Mouse (Mus musculus) brain, embryonic 14.5 days (tissue): ENCODE results near the gene D330020A13Rik. TPM values are rescaled to one million over a fixed set of nuclear protein-coding genes. Genes with fewer than 3 reads are reported as not detected.

Experiments
- DNase-seq: peaks from one replicate; pipeline ENCODE4 v3.0.0-alpha.2; 2011; ENCODE audit warnings: low read depth
- CTCF ChIP-seq: fragments of 200-500 bp; IDR thresholded peaks from 2 replicates; pipeline ENCODE4 v1.5.1; 2012; ENCODE audit warnings: inconsistent platforms, mild to moderate bottlenecking, moderate library complexity, borderline replicate concordance; ENCODE audit not compliant: insufficient read depth, insufficient read length; ENCODE audit errors: extremely low read depth
- POLR2A ChIP-seq: fragments of 200-500 bp; IDR thresholded peaks from 2 replicates; pipeline ENCODE4 v1.6.1; 2012; ENCODE audit warnings: mild to moderate bottlenecking, inconsistent platforms, borderline replicate concordance; ENCODE audit not compliant: poor library complexity, insufficient read depth, insufficient read length, severe bottlenecking; ENCODE audit errors: extremely low read depth
- polyA plus RNA-seq: library from polyadenylated mRNA; depleted of rRNA; stranded (reverse); fragments of >200 nt; gene quantifications from 2 replicates; pipeline ENCODE4 v1.2.3, GENCODE M21; 2012; rRNA removed

Gene D330020A13Rik
- 0.07 TPM in 1 of 2 replicates, not detected in the other for polyA plus RNA-seq

- DNase-seq: peak; percentile 64
Observed at GRCm38 (mm10) chr6:120294056-120294784, at the start of gene D330020A13Rik, which contains the start of gene B4galnt3. Gene D330020A13Rik (plus strand): TSS chr6:120294364. Gene B4galnt3 (minus strand): TSS chr6:120294559.

GRCm38 (mm10) chr6:120246676-120247075 lies 47.5 kb upstream of the D330020A13Rik start:
- DNase-seq: no peak
- TF ChIP-seq POLR2A (no peak), CTCF (no peak)

More at GRCm38 (mm10) chr6:120294056-120294784, at the start of gene D330020A13Rik, which contains the start of gene B4galnt3:
- no peak for TF ChIP-seq POLR2A
- no peak for TF ChIP-seq CTCF

- DNase-seq: no peak
- TF ChIP-seq CTCF: no peak
- no peak for TF ChIP-seq POLR2A
Observed at GRCm38 (mm10) chr6:120249831-120250230, 44.3 kb upstream of the D330020A13Rik start.

GRCm38 (mm10) chr6:120251010-120251409 lies 43.2 kb upstream of the D330020A13Rik start:
- TF ChIP-seq POLR2A (no peak), CTCF (no peak)
- no peak for DNase-seq

GRCm38 (mm10) chr6:120252741-120253140 lies 41.4 kb upstream of the D330020A13Rik start:
- TF ChIP-seq CTCF (no peak), POLR2A (no peak)
- no peak for DNase-seq

- no peak for TF ChIP-seq CTCF
- no peak for TF ChIP-seq POLR2A
- DNase-seq: no peak
Observed at GRCm38 (mm10) chr6:120254640-120255039, 39.5 kb upstream of the D330020A13Rik start.

GRCm38 (mm10) chr6:120255144-120255543 lies 39.0 kb upstream of the D330020A13Rik start:
- TF ChIP-seq POLR2A (no peak), CTCF (no peak)

GRCm38 (mm10) chr6:120255701-120256100 lies 38.5 kb upstream of the D330020A13Rik start:
- no peak for TF ChIP-seq POLR2A
- TF ChIP-seq CTCF: no peak
- DNase-seq: no peak

More at GRCm38 (mm10) chr6:120255144-120255543, 39.0 kb upstream of the D330020A13Rik start:
- DNase-seq: no peak

GRCm38 (mm10) chr6:120256431-120256935 lies 37.7 kb upstream of the D330020A13Rik start:
- no peak for DNase-seq
- TF ChIP-seq CTCF (no peak), POLR2A (no peak)

GRCm38 (mm10) chr6:120259481-120259880 lies 34.7 kb upstream of the D330020A13Rik start:
- TF ChIP-seq POLR2A (no peak), CTCF (no peak)
- no peak for DNase-seq

GRCm38 (mm10) chr6:120262886-120263531 lies 31.2 kb upstream of the D330020A13Rik start:
- DNase-seq: no peak
- TF ChIP-seq POLR2A: no peak
- TF ChIP-seq CTCF: no peak
